Mouse (Mus musculus) megakaryocyte, embryonic 14.5 days (primary cell): ENCODE results near the gene Epha2.

Source experiments
- FLI1 ChIP-seq: IDR thresholded peaks from 2 replicates; pipeline ENCODE4 v1.6.1; 2012; ENCODE audit warnings: low read length, inconsistent platforms, mixed read lengths
- GATA1 ChIP-seq: IDR thresholded peaks from 3 replicates; pipeline ENCODE4 v1.6.1; 2012; ENCODE audit warnings: mixed read lengths, low read length, inconsistent platforms, borderline replicate concordance

- TF ChIP-seq GATA1: no peak
- no peak for TF ChIP-seq FLI1
Observed at GRCm38 (mm10) chr4:141269080-141269479, 32.0 kb upstream of the Epha2 start.
